Comparison of ENCODE assay signal across 19 mouse cellular contexts in the genomic region with DNA sequence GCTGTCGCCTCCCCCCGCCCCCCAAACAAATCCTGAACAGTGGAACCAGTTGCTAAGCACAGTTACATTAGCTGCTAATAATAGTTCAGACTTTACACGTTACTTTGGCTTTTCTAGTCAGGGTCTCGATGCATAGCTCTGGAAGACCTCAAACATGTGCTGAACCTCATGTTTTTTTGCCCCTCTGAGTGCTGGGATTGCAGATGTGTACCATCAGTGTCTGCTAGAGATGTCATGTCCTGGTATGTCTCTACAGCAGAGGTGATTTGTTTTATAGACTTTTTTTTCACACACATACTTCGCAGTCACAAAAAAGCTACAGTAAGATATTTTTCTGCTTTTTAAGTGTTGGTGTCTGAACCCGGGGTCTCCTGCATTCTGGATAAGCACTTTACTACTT. TPM values are rescaled to one million over a fixed set of nuclear protein-coding genes. Genes with fewer than 3 reads are reported as not detected.
DNase-seq lines count a peak whose midpoint lies in the region; ATAC-seq and TF ChIP-seq lines count a peak whose summit lies in the region.
"Had no signal": no experiment of that assay in that cellular context is flagged by ENCODE, and none has a peak within 500 bp of the region (broad histone marks: within the 10 kb centered on the region; RNA-seq: fewer than 3 reads in every experiment).

No protein-coding gene starts in this region.

- H3K36me3 ChIP-seq in heart, embryonic 13.5 days = peaks cover 74% of the 10 kb centered on the region
- H3K36me3 ChIP-seq in intestine, postnatal 0 days (ENCODE audit: control insufficient read depth, insufficient read depth) = peaks cover 39% of the 10 kb centered on the region
- peaks cover 20% of the 10 kb centered on the region for H3K36me3 ChIP-seq in stomach, embryonic 16.5 days (ENCODE audit: control insufficient read depth, insufficient read depth, low read length)

- H3K4me1 ChIP-seq in heart, embryonic 13.5 days = peaks cover 6% of the 10 kb centered on the region; the same call in 1 of the 2 replicates
- no peaks in the 10 kb centered on the region for H3K4me1 ChIP-seq in intestine, postnatal 0 days (replicated peaks; ENCODE audit: control insufficient read depth, insufficient read depth, low read length)
- H3K4me1 ChIP-seq in stomach, embryonic 16.5 days (ENCODE audit: control insufficient read depth, insufficient read depth, low read length) = no peaks in the 10 kb centered on the region

- peaks cover 9% of the 10 kb centered on the region for H3K9me3 ChIP-seq in heart, embryonic 13.5 days
- H3K9me3 ChIP-seq in intestine, postnatal 0 days (ENCODE audit: control insufficient read depth) = 0 out of 2 replicates have a peak, but pooled peaks cover 5% of the 10 kb centered on the region
- H3K9me3 ChIP-seq in stomach, embryonic 16.5 days (replicated peaks; ENCODE audit: control insufficient read depth, low read length) = peaks cover 8% of the 10 kb centered on the region; the same call in 1 of the 2 replicates
- H3K9me3 ChIP-seq: heart, embryonic 15.5 days had no signal

- no peak for ATAC-seq in heart, embryonic 13.5 days (ENCODE audit: extremely low read depth, insufficient number of reproducible peaks, low FRiP score, low TSS enrichment)
- ATAC-seq in intestine, postnatal 0 days = no peak
- ATAC-seq in stomach, embryonic 16.5 days (ENCODE audit: insufficient read depth, low FRiP score) = peak; percentile 63
- ATAC-seq: activated CD4-positive, CD25-positive, alpha-beta regulatory T cell, adult 4 months; forebrain, embryonic 14.5 days; hindbrain, postnatal 0 days; Patski had no signal

- no peak overlapping the region for H3K27ac ChIP-seq in heart, embryonic 13.5 days (replicated peaks)
- H3K27ac ChIP-seq in intestine, postnatal 0 days (ENCODE audit: low read depth, low read length) = peak overlapping the region; percentile 5; the same call in 1 of the 2 replicates
- H3K27ac ChIP-seq in stomach, embryonic 16.5 days (ENCODE audit: low read length) = peak overlapping the region; percentile 93
- H3K27ac ChIP-seq: embryonic facial prominence, embryonic 10.5 days; heart, embryonic 15.5 days; hindbrain, embryonic 13.5 days; hindbrain, postnatal 0 days had no signal

- peak overlapping the region; percentile 47; the same call in 1 of the 2 replicates for H3K9ac ChIP-seq in heart, embryonic 13.5 days
- no peak overlapping the region for H3K9ac ChIP-seq in intestine, postnatal 0 days (ENCODE audit: low read depth, low read length)
- H3K9ac ChIP-seq in stomach, embryonic 16.5 days (ENCODE audit: low read length) = no peak overlapping the region
- H3K9ac ChIP-seq: heart, embryonic 15.5 days; hindbrain, embryonic 13.5 days had no signal

- H3K4me2 ChIP-seq in heart, embryonic 13.5 days = no peak overlapping the region
- H3K4me2 ChIP-seq in intestine, postnatal 0 days (replicated peaks; ENCODE audit: low read depth) = no peak overlapping the region
- no peak overlapping the region for H3K4me2 ChIP-seq in stomach, embryonic 16.5 days (ENCODE audit: low read depth, low read length)
- H3K4me2 ChIP-seq: heart, embryonic 15.5 days; hindbrain, embryonic 13.5 days had no signal

- no peaks in the 10 kb centered on the region for H3K27me3 ChIP-seq in heart, embryonic 13.5 days (replicated peaks)
- H3K27me3 ChIP-seq in intestine, postnatal 0 days (replicated peaks; ENCODE audit: control insufficient read depth, insufficient read depth, low read length) = no peaks in the 10 kb centered on the region
- H3K27me3 ChIP-seq in stomach, embryonic 16.5 days (ENCODE audit: control insufficient read depth, insufficient read depth, low read length) = no peaks in the 10 kb centered on the region
- H3K27me3 ChIP-seq: CH12.LX; heart, embryonic 15.5 days; hindbrain, embryonic 13.5 days; Patski had no signal

- 60% methylated on average over 6 of the region's 6 CpGs for WGBS in heart, embryonic 13.5 days
- 86% methylated on average over 6 of the region's 6 CpGs for WGBS in intestine, postnatal 0 days
- WGBS in stomach, embryonic 16.5 days = 72% methylated on average over 6 of the region's 6 CpGs

- TF ChIP-seq CTCF in intestine, postnatal 0 days (IDR thresholded peaks at IDR 0.05; ENCODE audit: low read depth) = no peak

- no peak overlapping the region for H3K4me3 ChIP-seq in heart, embryonic 13.5 days
- no peak overlapping the region for H3K4me3 ChIP-seq in intestine, postnatal 0 days (ENCODE audit: low read depth, low read length)
- H3K4me3 ChIP-seq in stomach, embryonic 16.5 days (replicated peaks; ENCODE audit: low read length) = no peak overlapping the region
- H3K4me3 ChIP-seq: embryonic facial prominence, embryonic 10.5 days; heart, embryonic 15.5 days; hindbrain, embryonic 13.5 days had no signal

- intact Hi-C loops in heart, postnatal 14 days (cut with DNase I) = no loop called here

- no peak for DNase-seq in heart, postnatal 14 days
- no peak for DNase-seq in embryo, embryonic 9.5 days (ENCODE audit: extremely low spot score)
- no peak for DNase-seq in thymus, postnatal 10 days (ENCODE audit: low spot score in 2 of 2)
- DNase-seq: adrenal gland, postnatal 14 days; cerebellum, adult 18-20 months; cerebellum, adult 9-11 months; cerebellum, postnatal 36 days; gastrocnemius, postnatal 36 days had no signal

RNA-seq across cellular contexts. Expression of a gene that starts 23.3 kb away (rescaled TPM):
- 25.0 and 25.4 TPM in 2 replicates for polyA plus RNA-seq in heart, embryonic 13.5 days (2015; fragmentation: Nextera tagmentation; extraction: Ambion mirVana)
- total RNA-seq in heart, postnatal 14 days (2021) = 10 to 100 TPM; 31.6 to 31.9 TPM
- 21.4 and 23.6 TPM in 2 replicates for polyA plus RNA-seq in intestine, postnatal 0 days (2015; fragmentation: Nextera tagmentation; extraction: Ambion mirVana)
- polyA plus RNA-seq in stomach, embryonic 16.5 days (2015; fragmentation: Nextera tagmentation; extraction: Ambion mirVana) = 13.8 and 17.8 TPM in 2 replicates

RNA-seq across cellular contexts. Expression of a gene that starts 30.1 kb away (rescaled TPM):
- polyA plus RNA-seq in heart, embryonic 13.5 days (2015; fragmentation: Nextera tagmentation; extraction: Ambion mirVana) = 8.0 and 10.3 TPM in 2 replicates
- total RNA-seq in heart, postnatal 14 days (2021) = 10 to 100 TPM in 1 of 2 experiments, 1 to 10 TPM in 1; 8.1 to 10.2 TPM
- 5.7 and 7.0 TPM in 2 replicates for polyA plus RNA-seq in intestine, postnatal 0 days (2015; fragmentation: Nextera tagmentation; extraction: Ambion mirVana)
- 19.2 and 21.1 TPM in 2 replicates for polyA plus RNA-seq in stomach, embryonic 16.5 days (2015; fragmentation: Nextera tagmentation; extraction: Ambion mirVana)

RNA-seq across cellular contexts. Expression of a gene that starts 32.7 kb away (rescaled TPM):
- polyA plus RNA-seq in heart, embryonic 13.5 days (2015; fragmentation: Nextera tagmentation; extraction: Ambion mirVana) = 12.9 and 13.9 TPM in 2 replicates
- total RNA-seq in heart, postnatal 14 days (2021) = 10 to 100 TPM in 1 of 2 experiments, 1 to 10 TPM in 1; 8.6 to 10.8 TPM
- polyA plus RNA-seq in intestine, postnatal 0 days (2015; fragmentation: Nextera tagmentation; extraction: Ambion mirVana) = 7.5 and 8.0 TPM in 2 replicates
- 20.4 and 20.7 TPM in 2 replicates for polyA plus RNA-seq in stomach, embryonic 16.5 days (2015; fragmentation: Nextera tagmentation; extraction: Ambion mirVana)

RNA-seq across cellular contexts. Expression of a gene that starts 51.8 kb away (rescaled TPM):
- polyA plus RNA-seq in heart, embryonic 13.5 days (2015; fragmentation: Nextera tagmentation; extraction: Ambion mirVana) = 0.59 and 0.60 TPM in 2 replicates
- total RNA-seq in heart, postnatal 14 days (2021) = under 1 TPM; 0.46 to 0.65 TPM
- polyA plus RNA-seq in intestine, postnatal 0 days (2015; fragmentation: Nextera tagmentation; extraction: Ambion mirVana) = 1.2 and 1.3 TPM in 2 replicates
- 1.00 and 1.2 TPM in 2 replicates for polyA plus RNA-seq in stomach, embryonic 16.5 days (2015; fragmentation: Nextera tagmentation; extraction: Ambion mirVana)
